Mouse (Mus musculus): Measurements from ENCODE around the gene E130114P18Rik. TPM values are rescaled to one million over a fixed set of nuclear protein-coding genes. Genes with fewer than 3 reads are reported as not detected.
A peak's percentile ranks its signal among the peaks of the same experiment; 100 is the strongest.

The E130114P18Rik gene
- polyA plus RNA-seq, 1 experiment from 2014 or later, result 39.8 TPM

- Histone ChIP-seq H3K4me1 (peaks cover 29% of the 10 kb centered on the region), H3K9ac (replicated peaks) (peak overlapping the region; percentile 61), H3K27ac (replicated peaks) (peak overlapping the region; percentile 90), H3K36me3 (no peaks in the 10 kb centered on the region), H3K4me2 (replicated peaks) (peak overlapping the region; percentile 87), H3K4me3 (peak overlapping the region; percentile 70), H3K9me3 (no peaks in the 10 kb centered on the region), H3K27me3 (no peaks in the 10 kb centered on the region; the same call in 1 of the 2 replicates)
- WGBS, result 14% methylated on average over 3 of the region's 3 CpGs
- no peak; the same call in 1 of the 2 replicates for ATAC-seq (replicated peaks)
These were observed 19.2 kb downstream of the E130114P18Rik start for GRCm38 (mm10) chr4:97758661-97759060.

- H3K9ac ChIP-seq (replicated peaks), result peak overlapping the region; percentile 61
- peak overlapping the region; percentile 90 for H3K27ac ChIP-seq (replicated peaks)
- peaks cover 29% of the 10 kb centered on the region for H3K4me1 ChIP-seq
These were observed 19.9 kb downstream of the E130114P18Rik start for GRCm38 (mm10) chr4:97757978-97758461.

GRCm38 (mm10) chr4:97757207-97757977 lies 20.5 kb downstream of the E130114P18Rik start:
- ATAC-seq (replicated peaks), result peak; percentile 76
- Histone ChIP-seq H3K4me2 (replicated peaks) (peak overlapping the region; percentile 87), H3K27ac (replicated peaks) (peak overlapping the region; percentile 90), H3K4me3 (peak overlapping the region; percentile 70), H3K27me3 (no peaks in the 10 kb centered on the region; the same call in 1 of the 2 replicates), H3K4me1 (peaks cover 35% of the 10 kb centered on the region), H3K9ac (replicated peaks) (peak overlapping the region; percentile 61), H3K9me3 (no peaks in the 10 kb centered on the region), H3K36me3 (no peaks in the 10 kb centered on the region)
- under 1% methylated on average over 38 of the region's 38 CpGs for WGBS

More at GRCm38 (mm10) chr4:97757978-97758461, 19.9 kb downstream of the E130114P18Rik start:
- WGBS, result under 1% methylated on average over 14 of the region's 14 CpGs
- Histone ChIP-seq H3K9me3 (no peaks in the 10 kb centered on the region), H3K36me3 (no peaks in the 10 kb centered on the region), H3K27me3 (no peaks in the 10 kb centered on the region; the same call in 1 of the 2 replicates), H3K4me3 (peak overlapping the region; percentile 70), H3K4me2 (replicated peaks) (peak overlapping the region; percentile 87)
- peak; percentile 76 for ATAC-seq (replicated peaks)

GRCm38 (mm10) chr4:97754241-97754640 lies 23.6 kb downstream of the E130114P18Rik start:
- no peak overlapping the region for H3K4me3 ChIP-seq
- H3K36me3 ChIP-seq, result no peaks in the 10 kb centered on the region
- no peak overlapping the region for H3K27ac ChIP-seq (replicated peaks)
- H3K9ac ChIP-seq (replicated peaks), result no peak overlapping the region
- H3K4me2 ChIP-seq (replicated peaks), result no peak overlapping the region
- H3K27me3 ChIP-seq, result no peaks in the 10 kb centered on the region; the same call in 1 of the 2 replicates
- no peak for ATAC-seq (replicated peaks)
- H3K4me1 ChIP-seq, result peaks cover 54% of the 10 kb centered on the region
- no peaks in the 10 kb centered on the region for H3K9me3 ChIP-seq
- 42% methylated on average over 12 of the region's 12 CpGs for WGBS

DNA sequence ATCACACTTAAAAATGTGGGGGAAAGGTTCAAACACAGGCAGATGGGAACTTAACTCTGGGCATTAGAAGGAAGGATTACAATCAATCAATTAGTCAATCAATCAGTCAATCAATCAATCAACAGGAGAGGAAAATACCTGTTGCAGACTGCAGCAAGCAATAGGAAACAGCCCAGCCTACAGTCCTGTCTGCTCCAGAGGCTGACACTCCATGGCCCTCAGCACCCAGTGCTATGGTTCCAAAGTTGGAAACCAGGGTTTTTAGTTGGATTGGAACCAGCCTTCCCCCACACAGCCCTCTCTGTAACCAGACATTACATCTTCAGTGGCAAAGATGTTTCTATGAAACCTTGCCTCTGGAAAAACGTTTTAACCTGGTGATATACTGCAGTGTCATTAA lies 24.4 kb downstream of the E130114P18Rik start:
- H3K9me3 ChIP-seq, result no peaks in the 10 kb centered on the region
- no peaks in the 10 kb centered on the region; the same call in 1 of the 2 replicates for H3K27me3 ChIP-seq
- no peak overlapping the region for H3K4me3 ChIP-seq
- H3K27ac ChIP-seq (replicated peaks), result no peak overlapping the region
- H3K4me1 ChIP-seq, result peaks cover 49% of the 10 kb centered on the region
- 13% methylated on average over 1 of the region's 1 CpGs for WGBS
- no peak overlapping the region for H3K9ac ChIP-seq (replicated peaks)
- no peak overlapping the region for H3K4me2 ChIP-seq (replicated peaks)
- no peak for ATAC-seq (replicated peaks)
- H3K36me3 ChIP-seq, result no peaks in the 10 kb centered on the region

DNA sequence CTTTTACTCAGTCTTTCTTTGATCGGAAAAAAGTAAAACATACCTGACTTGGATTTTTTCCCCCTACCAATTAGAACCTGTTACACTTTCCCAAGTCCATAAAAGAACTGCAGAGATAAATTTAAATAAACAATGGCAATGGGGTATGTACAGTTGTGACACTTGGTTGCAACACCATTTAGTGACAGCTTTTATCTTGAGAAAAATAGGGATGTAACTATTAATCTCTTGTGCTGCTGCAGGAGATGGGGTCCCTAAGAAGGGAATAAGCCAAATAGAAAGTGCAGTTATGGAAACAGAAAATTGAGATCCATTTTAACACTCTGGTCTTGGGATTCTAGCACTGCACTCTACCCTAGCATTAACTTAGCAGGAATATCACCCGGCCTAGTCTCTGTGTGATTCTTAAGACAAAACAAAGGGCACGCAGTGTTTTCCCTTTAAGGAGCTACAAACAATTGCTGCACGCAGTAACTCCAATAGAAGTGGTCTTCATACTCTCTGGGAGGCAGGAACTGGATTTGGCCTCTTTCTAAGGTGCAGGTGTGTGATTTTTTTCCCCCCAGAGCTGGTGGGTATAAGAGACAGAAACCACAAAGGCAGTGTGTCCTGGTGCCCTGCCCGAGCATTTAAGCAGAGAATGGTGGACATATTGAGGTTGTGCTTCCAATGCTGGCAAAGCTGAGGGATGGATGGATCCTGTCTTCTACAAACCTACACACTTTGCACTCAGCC lies 25.4 kb downstream of the E130114P18Rik start:
- 16% methylated on average over 5 of the region's 5 CpGs for WGBS
- no peaks in the 10 kb centered on the region for H3K36me3 ChIP-seq
- H3K4me3 ChIP-seq, result peak overlapping the region; percentile 39
- no peaks in the 10 kb centered on the region; the same call in 1 of the 2 replicates for H3K27me3 ChIP-seq
- peaks cover 39% of the 10 kb centered on the region for H3K4me1 ChIP-seq
- H3K9me3 ChIP-seq, result no peaks in the 10 kb centered on the region
- H3K4me2 ChIP-seq (replicated peaks), result peak overlapping the region; percentile 74
- ATAC-seq (replicated peaks), result no peak
- H3K9ac ChIP-seq (replicated peaks), result 0 out of 2 replicates have a peak overlapping the region, but pooled peaks have one; percentile 52
- peak overlapping the region; percentile 73; the same call in 1 of the 2 replicates for H3K27ac ChIP-seq (replicated peaks)

DNA sequence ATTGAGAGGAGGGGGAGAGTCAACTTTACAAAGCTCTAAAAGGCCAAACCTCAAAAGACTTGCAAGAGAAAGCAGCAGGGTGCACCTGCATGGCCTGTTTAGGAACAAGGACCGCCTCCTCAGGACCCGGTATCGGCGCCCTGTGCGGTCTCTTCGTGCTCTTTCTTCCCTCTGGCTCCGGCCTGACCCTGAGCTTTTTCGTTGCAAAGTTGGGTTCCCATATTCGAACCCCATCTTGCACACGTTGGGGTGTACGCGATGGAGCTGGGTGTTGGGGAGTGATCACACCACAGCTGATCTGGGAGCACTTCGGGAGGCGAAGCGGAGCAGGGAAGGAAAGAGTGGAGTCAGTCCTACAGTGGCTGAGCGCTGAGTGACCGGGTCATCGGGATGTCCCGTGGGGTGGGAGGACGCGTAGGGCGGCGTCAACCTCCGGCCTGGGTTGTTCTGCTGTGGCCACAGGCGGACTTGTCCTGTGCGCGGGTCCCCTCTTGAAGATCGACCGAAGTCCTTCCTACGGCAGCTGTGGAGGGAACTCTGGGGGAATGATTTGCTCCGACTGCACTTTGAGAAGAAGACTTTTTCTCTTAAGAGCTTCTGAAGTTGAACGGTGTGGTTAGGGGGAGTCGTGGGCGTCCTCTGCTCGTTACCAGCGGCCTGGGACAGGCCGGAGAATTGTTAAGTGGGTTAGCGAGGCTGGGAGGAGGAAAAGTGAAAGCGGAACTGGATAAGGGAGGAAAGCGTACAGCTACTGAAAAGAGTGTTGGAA lies 26.2 kb downstream of the E130114P18Rik start:
- Histone ChIP-seq H3K4me2 (replicated peaks) (peak overlapping the region; percentile 74), H3K9me3 (no peaks in the 10 kb centered on the region), H3K4me1 (peaks cover 34% of the 10 kb centered on the region), H3K4me3 (peak overlapping the region; percentile 39), H3K27ac (replicated peaks) (peak overlapping the region; percentile 73), H3K9ac (replicated peaks) (peak overlapping the region; percentile 52), H3K27me3 (no peaks in the 10 kb centered on the region; the same call in 1 of the 2 replicates), H3K36me3 (no peaks in the 10 kb centered on the region)
- WGBS, result under 1% methylated on average over 40 of the region's 40 CpGs
- ATAC-seq (replicated peaks), result peak; percentile 41

DNA sequence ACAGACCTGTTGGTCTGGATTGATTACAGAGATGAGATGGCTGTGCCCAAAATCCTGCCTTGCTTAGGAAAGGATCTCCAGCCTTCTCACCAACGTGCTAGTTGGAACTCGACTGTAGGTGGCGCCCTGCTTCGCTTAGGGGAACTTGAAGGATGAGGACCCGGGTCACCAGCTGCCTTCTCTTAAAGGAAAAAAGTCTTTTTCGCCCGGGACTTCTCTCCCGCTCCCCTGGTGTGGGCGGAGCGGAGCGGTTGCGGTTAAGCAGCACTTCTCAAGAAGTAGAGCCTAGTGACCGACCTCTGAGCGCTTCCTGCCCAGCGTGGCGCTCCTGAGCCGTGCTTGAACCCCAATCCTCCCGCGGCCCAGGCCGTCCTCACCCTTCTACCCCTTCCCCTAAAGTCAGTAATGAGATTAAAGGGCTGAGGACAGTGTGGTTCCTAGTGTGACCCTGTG lies 26.8 kb downstream of the E130114P18Rik start:
- Histone ChIP-seq H3K4me1 (peaks cover 37% of the 10 kb centered on the region), H3K4me2 (replicated peaks) (peak overlapping the region; percentile 74), H3K27ac (replicated peaks) (peak overlapping the region; percentile 73), H3K9ac (replicated peaks) (peak overlapping the region; percentile 52), H3K4me3 (peak overlapping the region; percentile 39), H3K36me3 (no peaks in the 10 kb centered on the region), H3K9me3 (no peaks in the 10 kb centered on the region), H3K27me3 (no peaks in the 10 kb centered on the region; the same call in 1 of the 2 replicates)
- peak; percentile 73 for ATAC-seq (replicated peaks)
- WGBS, result under 1% methylated on average over 20 of the region's 20 CpGs

DNA sequence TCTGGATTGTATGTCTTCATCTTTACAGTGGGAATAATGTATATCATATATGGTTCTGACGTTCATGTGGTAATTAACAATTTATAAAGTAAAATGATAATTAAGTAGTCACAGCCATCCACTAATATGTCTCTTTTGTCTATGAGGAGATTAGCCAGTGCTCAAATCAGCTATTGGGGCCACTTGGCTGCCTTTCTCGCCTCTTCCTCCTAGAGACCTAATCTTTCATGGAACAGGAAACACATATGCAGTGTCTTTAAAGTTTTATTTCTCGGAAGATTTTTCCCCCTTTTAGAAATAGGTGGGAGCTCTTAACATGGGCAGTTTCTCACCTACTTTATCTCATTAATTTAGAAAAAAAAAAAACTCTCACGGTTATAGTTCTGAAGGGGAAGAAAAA lies 27.5 kb downstream of the E130114P18Rik start:
- Histone ChIP-seq H3K4me2 (replicated peaks) (no peak overlapping the region), H3K4me3 (no peak overlapping the region), H3K4me1 (peaks cover 41% of the 10 kb centered on the region), H3K9me3 (no peaks in the 10 kb centered on the region), H3K36me3 (no peaks in the 10 kb centered on the region), H3K27ac (replicated peaks) (no peak overlapping the region), H3K27me3 (no peaks in the 10 kb centered on the region; the same call in 1 of the 2 replicates), H3K9ac (replicated peaks) (no peak overlapping the region)
- no peak for ATAC-seq (replicated peaks)
- 41% methylated on average over 4 of the region's 4 CpGs for WGBS

DNA sequence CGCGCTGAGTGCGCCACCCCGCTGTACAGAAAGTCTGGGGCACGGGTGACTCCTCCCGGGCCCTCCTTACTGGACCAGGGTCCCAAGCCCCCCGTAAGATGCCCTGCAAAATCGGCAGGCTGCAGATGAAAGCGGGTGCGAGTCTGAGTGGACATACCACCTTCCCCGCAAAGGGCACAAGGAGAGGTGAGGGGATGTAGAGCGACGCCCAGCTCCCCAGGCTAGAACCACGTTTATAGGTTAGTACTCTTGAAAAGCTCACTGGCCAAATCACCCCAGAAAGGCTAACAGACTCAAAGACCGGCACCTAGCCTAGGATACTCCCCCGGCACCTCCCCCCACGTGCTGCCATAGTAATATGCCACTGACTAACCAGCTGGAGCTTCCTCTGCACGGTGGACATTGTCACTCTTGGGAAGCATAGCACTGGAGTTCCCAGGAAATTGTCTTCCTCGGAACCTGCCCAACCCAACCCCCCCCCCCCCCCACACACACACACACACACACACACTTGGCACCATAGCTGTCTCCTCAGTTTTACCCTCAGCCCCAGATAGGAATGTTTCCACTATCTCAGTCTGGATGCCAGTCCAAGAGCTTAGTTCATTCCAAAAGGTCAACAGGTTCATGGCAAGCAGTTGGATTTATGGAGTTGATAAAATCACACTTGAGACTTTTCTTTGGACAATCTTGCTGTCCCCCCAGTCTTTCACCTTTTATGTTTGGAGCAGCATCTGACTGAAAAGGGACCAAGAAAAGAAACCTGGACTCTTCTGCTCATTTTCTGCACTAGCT lies 31.6 kb downstream of the E130114P18Rik start:
- 12% methylated on average over 19 of the region's 19 CpGs for WGBS
- no peak; the same call in 1 of the 2 replicates for ATAC-seq (replicated peaks)
- Histone ChIP-seq H3K4me1 (peaks cover 25% of the 10 kb centered on the region), H3K36me3 (no peaks in the 10 kb centered on the region), H3K9me3 (no peaks in the 10 kb centered on the region), H3K27ac (replicated peaks) (0 out of 2 replicates have a peak overlapping the region, but pooled peaks have one; percentile 14), H3K27me3 (no peaks in the 10 kb centered on the region), H3K4me3 (peak overlapping the region; percentile 36), H3K9ac (replicated peaks) (peak overlapping the region; percentile 46), H3K4me2 (replicated peaks) (peak overlapping the region; percentile 76)

Measured in forebrain, embryonic 15.5 days (tissue).